Mouse (Mus musculus): Measurements from ENCODE around the gene Zfp3.

The Zfp3 gene

GRCm38 (mm10) chr11:70809011-70809410, 45.0 kb downstream of the Zfp3 start:
- DNase-seq: no peak

GRCm38 (mm10) chr11:70811041-70811440, 47.0 kb downstream of the Zfp3 start:
- no peak for DNase-seq

- no peak for DNase-seq
Measured at GRCm38 (mm10) chr11:70811471-70812240, 47.6 kb downstream of the Zfp3 start.

- DNase-seq: no peak
Measured at GRCm38 (mm10) chr11:70812365-70812764, 48.4 kb downstream of the Zfp3 start, which contains the start of gene Scimp. Gene Scimp, minus strand, starts transcription at chr11:70812586.

- no peak for DNase-seq
Measured at GRCm38 (mm10) chr11:70815071-70815470, 51.1 kb downstream of the Zfp3 start.

- peak; percentile 71 for DNase-seq
Measured at GRCm38 (mm10) chr11:70815498-70816078, 51.6 kb downstream of the Zfp3 start.

- DNase-seq: peak; percentile 12
Measured at GRCm38 (mm10) chr11:70816770-70817169, 52.8 kb downstream of the Zfp3 start.

- no peak for DNase-seq
Measured at GRCm38 (mm10) chr11:70820120-70820519, 56.1 kb downstream of the Zfp3 start.

- peak; percentile 76 for DNase-seq
Measured at GRCm38 (mm10) chr11:70821728-70822591, 58.0 kb downstream of the Zfp3 start.
